Mouse (Mus musculus): Measurements from ENCODE around the gene Nfic.

The Nfic gene

GRCm38 (mm10) chr10:81354738-81355477, 100.5 kb downstream of the Nfic start:
- DNase-seq, result no peak

GRCm38 (mm10) chr10:81351678-81352291, 103.7 kb downstream of the Nfic start:
- DNase-seq, result peak; percentile 73

- peak; percentile 99 for DNase-seq
Observed at GRCm38 (mm10) chr10:81350351-81351063, 104.9 kb downstream of the Nfic start, which contains the start of gene Hmg20b. Hmg20b (minus strand) TSS chr10:81350480.

- DNase-seq, result no peak
Observed at GRCm38 (mm10) chr10:81349961-81350350, 105.5 kb downstream of the Nfic start.

- DNase-seq, result no peak
Observed at GRCm38 (mm10) chr10:81349146-81349545, 106.3 kb downstream of the Nfic start.

- DNase-seq, result no peak
Observed at GRCm38 (mm10) chr10:81346453-81347067, 108.9 kb downstream of the Nfic start.
